Mouse (Mus musculus) intestine, embryonic 15.5 days (tissue): Measurements from ENCODE around the gene Gmds. TPM values are rescaled to one million over a fixed set of nuclear protein-coding genes. Genes with fewer than 3 reads are reported as not detected.

ENCODE experiments used
- ATAC-seq: fragments of 200-750 bp; cut with Nextera tagmentation; 2 replicates; pipeline ENCODE4 v1.8.0; 2017; ENCODE audit warnings: moderate TSS enrichment, moderate library complexity
- H3K27ac ChIP-seq: fragments of 300-500 bp; sonication (generic); 2 replicates; pipeline ENCODE4 v1.5.1; 2015; ENCODE audit warnings: mild to moderate bottlenecking, inconsistent platforms
- H3K27me3 ChIP-seq: fragments of 300-500 bp; sonication (generic); replicated peaks from 2 replicates; pipeline ENCODE4 v1.6.1; 2015; ENCODE audit warnings: inconsistent platforms
- H3K36me3 ChIP-seq: fragments of 300-500 bp; sonication (generic); 2 replicates; pipeline ENCODE4 v1.6.1; 2015; ENCODE audit warnings: inconsistent platforms
- H3K4me1 ChIP-seq: fragments of 300-500 bp; sonication (generic); replicated peaks from 2 replicates; pipeline ENCODE4 v1.6.1; 2015; ENCODE audit warnings: inconsistent platforms
- H3K4me2 ChIP-seq: fragments of 300-500 bp; sonication (generic); replicated peaks from 2 replicates; pipeline ENCODE4 v1.6.1; 2015; ENCODE audit warnings: mild to moderate bottlenecking, inconsistent platforms
- H3K4me3 ChIP-seq: fragments of 300-500 bp; sonication (generic); replicated peaks from 2 replicates; pipeline ENCODE4 v1.5.1; 2015; ENCODE audit warnings: inconsistent platforms
- H3K9ac ChIP-seq: fragments of 300-500 bp; sonication (generic); 2 replicates; pipeline ENCODE4 v1.6.1; 2015; ENCODE audit warnings: inconsistent platforms
- H3K9me3 ChIP-seq: fragments of 300-500 bp; sonication (generic); 2 replicates; pipeline ENCODE4 v1.6.1; 2016; ENCODE audit warnings: inconsistent platforms
- WGBS: fragments of 180-500 bp; shearing (Covaris S2); methylation state at CpG from one replicate; pipeline ENCODE4 v1.1.7; 2015; 5-methylcytosine and 5-hydroxymethylcytosine counted together
- polyA plus RNA-seq: library from polyadenylated mRNA; unstranded; fragments of >200 nt; fragmentation: Nextera tagmentation; extraction: Ambion mirVana; gene quantifications from 2 replicates; pipeline ENCODE4 v1.2.1, GENCODE M21; 2015

The Gmds gene
- polyA plus RNA-seq, 1 experiment from 2014 or later, result 170 TPM

DNA sequence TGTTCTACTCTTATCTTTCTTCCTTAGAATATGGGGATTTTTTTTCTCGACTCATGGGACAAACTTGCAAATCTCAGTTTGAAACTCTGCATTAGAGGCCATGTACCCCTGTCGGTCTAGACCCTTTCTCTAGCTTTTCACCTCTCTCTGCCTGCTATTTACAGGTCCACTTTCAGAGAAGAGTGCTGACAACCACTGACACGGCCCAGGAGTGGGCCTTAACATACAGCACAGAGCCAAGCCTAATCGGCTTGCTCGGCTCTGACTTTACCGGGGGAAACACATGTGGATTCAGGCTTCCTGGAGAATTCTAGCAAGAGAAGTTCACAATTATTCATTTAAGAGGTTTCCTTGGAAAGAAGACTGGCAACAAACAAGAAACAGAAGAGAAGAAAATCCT, 517.5 kb downstream of the Gmds start:
- Histone ChIP-seq H3K27me3 (peaks cover 18% of the 10 kb centered on the region), H3K4me2 (peak overlapping the region; percentile 48), H3K9ac (0 out of 2 replicates have a peak overlapping the region, but pooled peaks have one; percentile 21), H3K36me3 (no peaks in the 10 kb centered on the region), H3K4me1 (0 out of 2 replicates have a peak, but pooled peaks cover 3% of the 10 kb centered on the region), H3K4me3 (peak overlapping the region; percentile 14; the same call in 1 of the 2 replicates), H3K9me3 (no peaks in the 10 kb centered on the region), H3K27ac (no peak overlapping the region)
- ATAC-seq, result no peak
- 32% methylated on average over 6 of the region's 6 CpGs for WGBS

DNA sequence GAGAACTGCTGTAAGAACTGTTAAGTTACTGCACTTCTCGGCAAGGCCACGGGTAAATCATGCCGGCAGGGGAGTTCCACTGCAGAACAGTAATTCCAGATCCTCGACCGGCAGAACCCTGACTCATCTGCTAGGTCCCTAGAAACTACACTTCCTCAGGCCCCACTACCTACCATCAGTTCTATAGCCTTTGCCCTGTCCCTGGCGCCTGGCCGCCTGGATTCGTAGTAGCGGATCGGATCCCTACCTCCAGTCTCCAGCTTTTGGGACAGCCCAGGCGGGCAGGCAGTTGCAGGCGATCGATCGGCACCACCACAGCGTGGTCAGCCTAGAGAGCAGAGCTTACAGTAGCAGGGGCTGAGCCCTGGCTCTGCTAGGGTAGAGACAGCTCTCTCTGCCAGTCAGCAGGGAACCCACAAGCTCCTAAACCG, 517.9 kb downstream of the Gmds start:
- WGBS, result 10% methylated on average over 16 of the region's 16 CpGs

DNA sequence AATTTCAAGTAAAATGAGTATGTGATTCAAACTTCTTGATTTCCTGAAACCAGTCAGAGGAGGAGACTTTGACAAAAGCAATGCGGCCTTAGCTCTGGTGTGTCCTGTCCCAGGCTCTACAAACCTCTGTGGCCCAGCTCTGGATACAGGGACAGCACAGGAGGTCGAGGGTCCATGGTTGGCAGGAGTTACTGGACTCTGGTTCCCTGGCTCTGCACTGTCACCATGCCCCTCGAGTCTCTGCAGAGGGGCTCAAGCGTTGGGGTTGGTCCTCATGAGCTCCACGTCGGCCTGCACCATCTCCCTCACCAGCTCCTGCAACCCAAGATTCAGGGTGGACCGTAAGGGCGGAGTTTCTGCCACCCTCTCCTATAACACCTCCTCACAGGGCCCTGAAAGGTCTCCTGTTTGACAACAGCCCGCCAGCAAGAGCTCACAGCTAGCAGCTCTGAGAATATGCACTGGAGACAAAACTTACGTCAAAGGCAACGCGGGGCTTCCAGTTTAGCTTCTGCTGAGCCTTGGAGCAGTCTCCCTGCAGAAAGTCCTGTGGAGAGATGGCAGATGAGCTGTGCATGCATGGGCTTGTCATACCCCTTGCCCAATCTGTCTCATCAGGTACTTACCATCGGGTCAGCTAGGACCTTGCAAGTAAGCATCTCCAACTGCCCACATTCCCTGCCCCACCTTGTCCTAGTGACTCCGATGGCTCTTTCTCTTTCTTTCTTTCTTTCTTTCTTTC, 518.7 kb downstream of the Gmds start:
- H3K9ac ChIP-seq, result no peak overlapping the region
- peaks cover 30% of the 10 kb centered on the region for H3K27me3 ChIP-seq
- no peak overlapping the region for H3K4me3 ChIP-seq
- WGBS, result 58% methylated on average over 14 of the region's 14 CpGs
- 0 out of 2 replicates have a peak, but pooled peaks cover 3% of the 10 kb centered on the region for H3K4me1 ChIP-seq
- H3K4me2 ChIP-seq, result no peak overlapping the region
- no peak overlapping the region for H3K27ac ChIP-seq
- no peaks in the 10 kb centered on the region for H3K36me3 ChIP-seq
- ATAC-seq, result no peak
- no peaks in the 10 kb centered on the region for H3K9me3 ChIP-seq

More for the DNA sequence above, 517.9 kb downstream of the Gmds start:
- peaks cover 22% of the 10 kb centered on the region for H3K27me3 ChIP-seq
- H3K36me3 ChIP-seq, result no peaks in the 10 kb centered on the region
- H3K4me2 ChIP-seq, result peak overlapping the region; percentile 48
- peak; percentile 86 for ATAC-seq
- H3K9me3 ChIP-seq, result no peaks in the 10 kb centered on the region
- H3K4me3 ChIP-seq, result peak overlapping the region; percentile 14; the same call in 1 of the 2 replicates
- H3K4me1 ChIP-seq, result 0 out of 2 replicates have a peak, but pooled peaks cover 3% of the 10 kb centered on the region
- H3K27ac ChIP-seq, result no peak overlapping the region
- H3K9ac ChIP-seq, result 0 out of 2 replicates have a peak overlapping the region, but pooled peaks have one; percentile 21

DNA sequence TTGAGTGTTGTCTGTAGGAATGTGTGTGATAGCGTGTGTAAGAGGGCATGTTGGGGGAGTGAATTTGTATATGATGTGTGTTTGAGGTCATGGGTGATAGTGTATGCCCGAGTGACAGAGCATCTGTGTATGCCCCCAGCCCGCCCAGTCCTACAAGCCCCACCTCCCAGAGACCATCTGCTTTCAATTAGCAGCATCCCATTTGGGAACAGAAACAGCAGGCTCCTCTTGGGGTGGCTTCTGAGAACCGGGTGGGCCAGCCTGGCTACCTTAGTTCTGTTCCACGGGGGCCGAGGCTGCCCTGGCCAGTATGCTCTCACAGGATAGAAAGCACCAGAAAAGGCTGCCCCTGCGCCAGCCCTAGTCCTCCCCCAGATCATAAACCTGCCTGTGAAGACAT, 520.2 kb downstream of the Gmds start:
- Histone ChIP-seq H3K9ac (no peak overlapping the region), H3K36me3 (no peaks in the 10 kb centered on the region), H3K4me1 (0 out of 2 replicates have a peak, but pooled peaks cover 3% of the 10 kb centered on the region), H3K27ac (no peak overlapping the region), H3K4me3 (no peak overlapping the region), H3K9me3 (no peaks in the 10 kb centered on the region), H3K27me3 (peaks cover 42% of the 10 kb centered on the region), H3K4me2 (no peak overlapping the region)
- 48% methylated on average over 7 of the region's 7 CpGs for WGBS
- no peak for ATAC-seq

DNA sequence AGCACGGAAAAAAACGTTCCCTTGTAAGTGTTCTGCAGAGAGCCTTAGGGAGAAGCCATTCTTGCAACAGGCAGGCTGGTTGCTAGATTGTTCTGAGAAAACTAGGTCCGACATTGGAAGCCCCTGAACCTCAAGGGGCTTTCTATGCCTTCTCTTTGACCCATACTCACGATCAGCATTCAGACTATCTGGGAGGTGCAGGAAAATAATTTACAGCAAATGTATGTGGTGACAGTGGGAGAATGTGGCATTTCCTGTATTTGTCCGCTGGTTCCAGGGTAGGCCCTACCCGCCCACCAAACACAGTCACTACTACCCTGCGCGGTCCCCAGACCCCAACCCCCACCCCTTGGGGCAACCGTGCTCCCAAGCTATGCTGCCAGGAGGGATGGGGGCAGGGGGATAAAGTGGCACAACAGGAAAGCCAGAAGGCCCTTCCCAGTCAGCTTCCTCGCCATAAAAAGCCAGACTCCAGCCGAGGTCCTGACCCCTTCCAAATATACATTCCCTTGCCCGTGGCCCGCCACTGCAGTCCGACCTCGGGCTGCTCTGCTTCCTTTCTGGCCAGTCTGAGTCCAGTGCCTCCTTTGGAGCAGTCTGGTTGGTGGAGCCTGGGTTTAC, 523.0 kb downstream of the Gmds start:
- peaks cover 68% of the 10 kb centered on the region for H3K27me3 ChIP-seq
- 36% methylated on average over 15 of the region's 15 CpGs for WGBS
- no peak overlapping the region for H3K4me3 ChIP-seq
- no peak overlapping the region for H3K4me2 ChIP-seq
- H3K9ac ChIP-seq, result no peak overlapping the region
- H3K4me1 ChIP-seq, result peaks cover 7% of the 10 kb centered on the region; the same call in 1 of the 2 replicates
- no peaks in the 10 kb centered on the region for H3K36me3 ChIP-seq
- ATAC-seq, result no peak
- no peak overlapping the region for H3K27ac ChIP-seq
- no peaks in the 10 kb centered on the region for H3K9me3 ChIP-seq

DNA sequence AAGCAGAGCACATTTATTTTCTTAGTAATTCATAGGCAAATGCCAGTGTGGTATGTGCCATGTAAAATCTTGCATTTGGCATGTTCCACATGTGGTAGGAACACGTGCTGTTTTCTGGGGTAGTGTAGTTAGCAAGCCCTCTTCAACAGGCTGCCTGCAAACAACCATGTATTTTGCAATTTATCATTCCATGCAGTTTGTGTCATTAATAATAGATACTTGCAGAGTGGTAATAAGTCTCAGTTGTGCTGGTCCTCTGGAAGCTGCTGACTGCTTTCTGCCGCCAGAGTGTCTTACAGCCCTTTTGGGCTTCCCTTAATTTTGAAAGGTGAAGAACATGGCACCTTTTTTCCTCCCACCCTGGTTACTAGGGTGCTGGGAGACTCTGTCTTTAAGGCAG, 525.8 kb downstream of the Gmds start:
- H3K4me2 ChIP-seq, result no peak overlapping the region

DNA sequence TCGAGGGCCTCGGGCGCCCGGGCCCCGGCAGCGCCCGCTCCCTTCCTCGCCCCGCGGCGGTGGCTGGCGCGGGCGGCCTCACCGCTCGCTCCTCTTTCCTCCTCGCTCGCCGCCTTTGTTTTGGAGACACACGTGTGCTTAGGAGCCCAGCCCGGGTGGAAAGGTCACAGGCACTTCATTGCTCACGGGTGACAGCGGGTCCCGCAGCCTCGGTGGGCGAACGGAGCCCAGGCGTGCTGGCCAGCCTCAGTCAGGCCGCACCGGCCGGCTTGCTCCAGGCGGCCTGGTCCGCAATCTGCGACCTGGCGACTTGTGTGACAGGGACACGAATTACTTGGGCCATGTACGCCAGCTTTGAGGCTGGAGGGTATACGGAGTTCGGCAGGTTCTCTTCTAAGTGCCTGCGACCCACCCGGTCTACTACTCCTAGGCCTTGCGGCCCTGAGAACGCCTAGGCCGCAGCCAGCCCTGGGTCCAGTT, 527.0 kb downstream of the Gmds start:
- peak overlapping the region; percentile 67 for H3K4me2 ChIP-seq
- H3K9me3 ChIP-seq, result no peaks in the 10 kb centered on the region
- H3K4me3 ChIP-seq, result peak overlapping the region; percentile 37
- ATAC-seq, result no peak
- H3K4me1 ChIP-seq, result peaks cover 26% of the 10 kb centered on the region
- H3K27ac ChIP-seq, result no peak overlapping the region
- no peaks in the 10 kb centered on the region for H3K36me3 ChIP-seq
- H3K9ac ChIP-seq, result peak overlapping the region; percentile 10; the same call in 1 of the 2 replicates
- 24% methylated on average over 44 of the region's 44 CpGs for WGBS
- peaks cover 81% of the 10 kb centered on the region for H3K27me3 ChIP-seq

More for the DNA sequence above, 525.8 kb downstream of the Gmds start:
- Histone ChIP-seq H3K4me1 (peaks cover 16% of the 10 kb centered on the region), H3K27me3 (peaks cover 75% of the 10 kb centered on the region), H3K27ac (no peak overlapping the region), H3K9ac (no peak overlapping the region), H3K36me3 (no peaks in the 10 kb centered on the region), H3K4me3 (no peak overlapping the region), H3K9me3 (no peaks in the 10 kb centered on the region)
- ATAC-seq, result no peak
- 79% methylated on average over 2 of the region's 2 CpGs for WGBS

DNA sequence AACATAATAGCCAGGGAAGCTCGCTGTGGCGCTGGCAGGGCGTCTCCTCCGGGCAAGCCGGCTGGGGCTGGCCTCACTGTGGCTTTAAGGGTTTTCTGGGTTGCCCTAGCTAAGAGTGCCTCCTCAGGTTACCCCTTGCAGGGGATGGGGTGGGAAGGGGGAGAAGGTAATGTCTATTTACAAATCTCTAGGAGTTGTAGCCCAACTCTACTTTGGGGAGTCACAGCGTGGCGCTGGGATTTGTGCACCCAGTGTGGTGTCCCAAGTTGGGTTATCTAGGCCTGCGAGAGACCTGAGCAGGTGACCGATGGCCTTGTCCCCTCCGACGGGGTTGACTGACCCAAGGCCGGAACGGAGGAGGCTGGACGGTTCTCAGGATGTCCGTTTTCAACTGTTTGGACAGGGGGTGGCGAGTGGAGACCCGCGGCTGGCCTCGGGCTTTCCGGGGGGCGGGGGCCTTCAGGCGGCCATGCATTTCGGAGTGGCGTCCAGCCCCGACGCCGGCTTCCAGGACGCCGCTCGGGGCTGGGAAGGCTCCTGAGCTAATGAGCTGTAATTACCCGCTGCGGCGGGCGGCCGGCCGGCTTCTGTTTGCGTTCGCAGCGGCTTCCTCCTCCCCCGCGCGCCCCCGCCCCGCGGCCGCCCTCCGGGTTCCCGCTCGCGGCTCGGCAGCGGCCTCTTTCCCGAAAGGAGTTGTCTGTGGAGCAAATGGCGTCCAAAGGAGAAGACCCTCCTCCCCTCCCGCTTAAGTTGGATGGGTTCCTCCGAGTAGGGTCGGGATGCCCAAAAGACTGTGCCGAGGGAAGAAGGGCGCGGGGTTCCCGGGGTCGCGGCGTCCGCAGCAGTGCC, 527.6 kb downstream of the Gmds start:
- Histone ChIP-seq H3K27ac (no peak overlapping the region), H3K4me2 (peak overlapping the region; percentile 67), H3K4me1 (peaks cover 26% of the 10 kb centered on the region), H3K27me3 (peaks cover 81% of the 10 kb centered on the region), H3K9me3 (no peaks in the 10 kb centered on the region), H3K36me3 (no peaks in the 10 kb centered on the region), H3K4me3 (peak overlapping the region; percentile 37), H3K9ac (peak overlapping the region; percentile 10)
- 1% methylated on average over 60 of the region's 65 CpGs for WGBS
- no peak; the same call in 1 of the 2 replicates for ATAC-seq

DNA sequence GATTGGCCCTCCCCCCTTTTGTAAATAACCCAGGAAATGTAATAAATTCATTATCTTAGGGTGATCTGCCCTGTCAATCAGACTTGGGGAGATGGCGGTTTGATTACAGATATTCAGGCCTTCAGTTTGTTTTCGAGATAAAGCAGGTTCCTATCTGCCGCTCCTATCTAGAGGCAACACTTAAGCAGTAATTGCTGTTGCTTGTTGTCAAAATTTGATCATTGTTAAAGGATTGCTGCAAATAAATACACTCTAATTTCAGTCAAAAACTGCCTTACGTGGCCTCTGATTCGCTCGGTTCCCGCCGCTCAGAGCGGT, 528.2 kb downstream of the Gmds start:
- Histone ChIP-seq H3K36me3 (no peaks in the 10 kb centered on the region), H3K9me3 (no peaks in the 10 kb centered on the region), H3K27me3 (peaks cover 81% of the 10 kb centered on the region), H3K4me2 (peak overlapping the region; percentile 67; the same call in 1 of the 2 replicates), H3K9ac (no peak overlapping the region), H3K4me1 (peaks cover 26% of the 10 kb centered on the region), H3K27ac (no peak overlapping the region), H3K4me3 (peak overlapping the region; percentile 37)
- WGBS, result 7% methylated on average over 9 of the region's 9 CpGs
- ATAC-seq, result no peak

DNA sequence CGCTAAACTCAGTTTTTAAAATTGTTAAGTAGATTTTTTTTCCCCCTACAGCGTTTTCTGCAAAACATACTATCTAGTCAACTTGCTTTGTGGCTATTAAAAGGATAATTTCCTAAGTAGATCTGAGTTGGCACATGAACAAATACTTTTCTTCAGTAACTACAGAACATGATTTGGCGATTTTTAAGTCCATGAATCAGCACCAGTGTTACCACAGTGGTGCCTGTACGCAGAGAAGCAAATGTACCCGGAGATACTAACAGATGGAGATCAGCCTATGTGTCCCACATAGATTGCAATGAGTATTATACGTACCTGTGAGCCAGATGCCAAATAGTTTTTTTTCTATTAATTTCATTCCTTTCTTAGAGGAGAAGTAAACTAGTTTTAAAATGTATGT, 528.8 kb downstream of the Gmds start:
- Histone ChIP-seq H3K9ac (no peak overlapping the region), H3K27me3 (peaks cover 81% of the 10 kb centered on the region), H3K36me3 (no peaks in the 10 kb centered on the region), H3K27ac (no peak overlapping the region), H3K4me1 (peaks cover 26% of the 10 kb centered on the region), H3K4me2 (no peak overlapping the region), H3K4me3 (no peak overlapping the region), H3K9me3 (no peaks in the 10 kb centered on the region)
- 20% methylated on average over 6 of the region's 6 CpGs for WGBS
- ATAC-seq, result no peak

DNA sequence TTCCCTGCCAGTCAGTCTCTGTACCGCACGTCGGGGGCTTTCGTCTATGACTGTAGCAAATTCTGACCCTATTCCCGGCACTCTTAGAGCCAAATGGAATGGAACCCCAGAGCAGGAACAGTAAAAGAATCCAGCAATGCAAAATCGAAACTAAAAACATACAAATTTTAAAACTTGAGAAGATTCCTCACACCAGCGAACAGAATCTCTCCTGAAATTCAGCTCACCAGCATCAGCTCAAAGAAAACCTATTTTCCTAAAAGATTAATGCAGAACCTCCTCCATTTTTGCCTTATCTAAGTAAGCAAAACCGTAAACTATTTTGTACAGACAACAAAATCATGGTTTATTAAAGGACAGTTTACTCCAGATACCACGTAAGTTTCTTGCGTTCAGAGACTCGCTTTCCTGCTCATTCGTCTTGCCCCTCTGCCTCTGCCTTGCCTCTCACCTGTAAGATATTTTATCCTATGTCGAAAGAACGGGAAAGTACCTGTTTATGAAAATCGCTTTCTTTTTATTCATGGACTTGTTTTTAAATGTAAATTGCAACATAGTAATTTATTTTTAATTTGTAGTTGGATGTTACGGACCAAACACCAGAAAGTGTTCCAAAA, 529.6 kb downstream of the Gmds start:
- peaks cover 26% of the 10 kb centered on the region for H3K4me1 ChIP-seq
- peak overlapping the region; percentile 62 for H3K4me3 ChIP-seq
- no peak for ATAC-seq
- no peaks in the 10 kb centered on the region for H3K9me3 ChIP-seq
- H3K27ac ChIP-seq, result no peak overlapping the region
- H3K36me3 ChIP-seq, result no peaks in the 10 kb centered on the region
- 9% methylated on average over 16 of the region's 16 CpGs for WGBS
- no peak overlapping the region for H3K9ac ChIP-seq
- H3K4me2 ChIP-seq, result peak overlapping the region; percentile 100
- peaks cover 83% of the 10 kb centered on the region for H3K27me3 ChIP-seq
